Mouse (Mus musculus) embryonic fibroblast, embryonic 13.5 days (primary cell): ENCODE results near the gene Ablim2.

Source experiments
- CTCF ChIP-seq: IDR thresholded peaks from 2 replicates; pipeline ENCODE4 v1.5.1; 2011; ENCODE audit warnings: mild to moderate bottlenecking, control low read depth, low read length, moderate library complexity, borderline replicate concordance; ENCODE audit not compliant: insufficient read depth
- POLR2A ChIP-seq: IDR thresholded peaks from 2 replicates; pipeline ENCODE4 v1.6.1; 2011; ENCODE audit warnings: low read depth, mild to moderate bottlenecking, control low read depth, low read length, moderate library complexity

GRCm38 (mm10) chr5:35853463-35853862 is 95.8 kb downstream of the Ablim2 start:
- no peak for TF ChIP-seq CTCF
- TF ChIP-seq POLR2A: no peak
